Mouse (Mus musculus): ENCODE data around the gene Pon1.

DNA sequence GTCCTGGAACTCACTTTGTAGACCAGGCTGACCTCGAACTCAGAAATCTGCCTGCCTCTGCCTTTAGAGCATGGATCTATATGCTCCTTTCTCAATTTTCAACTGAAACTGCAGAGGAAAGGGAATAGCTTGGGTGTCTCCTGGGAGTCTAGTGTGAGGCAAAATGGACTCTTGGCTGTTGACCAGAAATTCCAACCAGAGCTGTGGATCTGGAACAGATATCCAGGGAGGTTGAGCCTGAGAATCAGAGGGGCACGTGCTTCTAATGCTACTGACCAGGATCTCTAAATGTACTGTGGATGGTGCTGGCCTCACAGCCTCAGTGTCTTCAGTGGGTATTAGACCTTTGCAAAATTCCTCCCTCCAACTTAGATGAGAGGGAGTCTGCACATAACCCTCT is 43.8 kb downstream of the Pon1 start:
- TF ChIP-seq CTCF (IDR thresholded peaks at IDR 0.05; ENCODE audit: insufficient read depth, low read depth, low read length) (no peak), POLR2A (IDR thresholded peaks at IDR 0.05; ENCODE audit: insufficient read depth, low read depth, low read length) (no peak)
